Mouse (Mus musculus): ENCODE results near the gene Ier3. TPM values are rescaled to one million over a fixed set of nuclear protein-coding genes. Genes with fewer than 3 reads are reported as not detected.
A peak's percentile ranks its signal among the peaks of the same experiment; 100 is the strongest.

Gene Ier3
- total RNA-seq, 2 experiments from 2014 or later = 14.7 to 17.5 TPM

GRCm38 (mm10) chr17:35813245-35813647 lies 8.2 kb upstream of the Ier3 start:
- Histone ChIP-seq H3K4me3 (no peak overlapping the region), H3K27ac (peak overlapping the region; percentile 70)
- TF ChIP-seq CTCF (IDR thresholded peaks at IDR 0.05) = no peak
- peak in 1 of 2 experiments; percentile 61 for DNase-seq (ENCODE audit: extremely low spot score in 1 of 2, low spot score in 2 of 2)
- intact Hi-C loops (cut with DNase I) = no loop called here

- no peak for TF ChIP-seq CTCF (IDR thresholded peaks at IDR 0.05)
- Histone ChIP-seq H3K27ac (peak overlapping the region; percentile 70), H3K4me3 (no peak overlapping the region)
- DNase-seq (ENCODE audit: extremely low spot score in 1 of 2, low spot score in 2 of 2) = no peak
- intact Hi-C loops (cut with DNase I) = no loop called here
These were observed 7.8 kb upstream of the Ier3 start for GRCm38 (mm10) chr17:35813653-35814052.

- intact Hi-C loops (cut with DNase I) = no loop called here
- Histone ChIP-seq H3K4me3 (no peak overlapping the region), H3K27ac (no peak overlapping the region)
- no peak for DNase-seq (ENCODE audit: extremely low spot score in 1 of 2, low spot score in 2 of 2)
- TF ChIP-seq CTCF (IDR thresholded peaks at IDR 0.05) = no peak
These were observed 6.8 kb upstream of the Ier3 start for GRCm38 (mm10) chr17:35814678-35815077.

- no peak for TF ChIP-seq CTCF (IDR thresholded peaks at IDR 0.05)
- no peak overlapping the region for H3K4me3 ChIP-seq
- intact Hi-C loops (cut with DNase I) = no loop called here
- no peak for DNase-seq (ENCODE audit: extremely low spot score in 1 of 2, low spot score in 2 of 2)
- no peak overlapping the region for H3K27ac ChIP-seq
These were observed 5.6 kb upstream of the Ier3 start for GRCm38 (mm10) chr17:35815836-35816235.

- DNase-seq (ENCODE audit: extremely low spot score in 1 of 2, low spot score in 2 of 2) = no peak
- intact Hi-C loops (cut with DNase I) = no loop called here
- no peak overlapping the region for H3K27ac ChIP-seq
- TF ChIP-seq CTCF (IDR thresholded peaks at IDR 0.05) = no peak
- H3K4me3 ChIP-seq = no peak overlapping the region
These were observed 4.8 kb upstream of the Ier3 start for GRCm38 (mm10) chr17:35816686-35817085.

GRCm38 (mm10) chr17:35817226-35817625 lies 4.3 kb upstream of the Ier3 start:
- no peak for TF ChIP-seq CTCF (IDR thresholded peaks at IDR 0.05)

GRCm38 (mm10) chr17:35820111-35820510 lies 1.4 kb upstream of the Ier3 start:
- H3K27ac ChIP-seq = no peak overlapping the region
- intact Hi-C loops (cut with DNase I) = loop anchor here (2.0 kb wide), 1 partner anchor 43 kb away; no protein-coding TSS in a partner anchor

More at GRCm38 (mm10) chr17:35817226-35817625, 4.3 kb upstream of the Ier3 start:
- DNase-seq (ENCODE audit: extremely low spot score in 1 of 2, low spot score in 2 of 2) = no peak
- no peak overlapping the region for H3K4me3 ChIP-seq
- H3K27ac ChIP-seq = no peak overlapping the region
- intact Hi-C loops (cut with DNase I) = no loop called here

GRCm38 (mm10) chr17:35822564-35822963 lies 1.1 kb downstream of the Ier3 start:
- Histone ChIP-seq H3K4me3 (peak overlapping the region; percentile 87), H3K27ac (peak overlapping the region; percentile 63)
- intact Hi-C loops (cut with DNase I) = no loop called here
- no peak for DNase-seq (ENCODE audit: extremely low spot score in 1 of 2, low spot score in 2 of 2)
- no peak for TF ChIP-seq CTCF (IDR thresholded peaks at IDR 0.05)

More at GRCm38 (mm10) chr17:35820111-35820510, 1.4 kb upstream of the Ier3 start:
- no peak for DNase-seq (ENCODE audit: extremely low spot score in 1 of 2, low spot score in 2 of 2)
- no peak overlapping the region for H3K4me3 ChIP-seq
- no peak for TF ChIP-seq CTCF (IDR thresholded peaks at IDR 0.05)

- Histone ChIP-seq H3K4me3 (peak within 1 kb of the TSS; percentile 87), H3K27ac (peak within 1 kb of the TSS; percentile 92)
- DNase-seq (ENCODE audit: extremely low spot score in 1 of 2, low spot score in 2 of 2) = peak; percentile 72 to 75
- no peak for TF ChIP-seq CTCF (IDR thresholded peaks at IDR 0.05)
- intact Hi-C loops (cut with DNase I) = no loop called here
These were observed 1.8 kb downstream of the Ier3 start, which contains the start of gene Flot1 for GRCm38 (mm10) chr17:35822964-35823937. Flot1 (plus strand) TSS chr17:35823230.

GRCm38 (mm10) chr17:35824402-35824801 lies 2.9 kb downstream of the Ier3 start:
- intact Hi-C loops (cut with DNase I) = no loop called here
- Histone ChIP-seq H3K27ac (no peak overlapping the region), H3K4me3 (no peak overlapping the region)
- TF ChIP-seq CTCF (IDR thresholded peaks at IDR 0.05) = peak; percentile 14
- no peak for DNase-seq (ENCODE audit: extremely low spot score in 1 of 2, low spot score in 2 of 2)

GRCm38 (mm10) chr17:35825109-35825850 lies 3.8 kb downstream of the Ier3 start:
- DNase-seq (ENCODE audit: extremely low spot score in 1 of 2, low spot score in 2 of 2) = no peak
- Histone ChIP-seq H3K27ac (no peak overlapping the region), H3K4me3 (no peak overlapping the region)
- TF ChIP-seq CTCF (IDR thresholded peaks at IDR 0.05) = no peak
- intact Hi-C loops (cut with DNase I) = no loop called here

- no peak overlapping the region for H3K27ac ChIP-seq
- TF ChIP-seq CTCF (IDR thresholded peaks at IDR 0.05) = peak; percentile 88
- intact Hi-C loops (cut with DNase I) = loop anchor here (1.0 kb wide), 1 partner anchor 44 kb away; no protein-coding TSS in a partner anchor
- DNase-seq (ENCODE audit: extremely low spot score in 1 of 2, low spot score in 2 of 2) = peak; percentile 83 to 84
- H3K4me3 ChIP-seq = no peak overlapping the region
These were observed 8.3 kb downstream of the Ier3 start for GRCm38 (mm10) chr17:35829737-35830136.

Measured in left cerebral cortex, adult 2 months (tissue).